Mouse (Mus musculus): ENCODE data around the gene Ppp1r1b. TPM values are rescaled to one million over a fixed set of nuclear protein-coding genes. Genes with fewer than 3 reads are reported as not detected.

The Ppp1r1b gene
- polyA plus RNA-seq (2016; fragmentation: Nextera tagmentation; extraction: Ambion mirVana), result 0.37 and 0.52 TPM in 2 replicates

DNA sequence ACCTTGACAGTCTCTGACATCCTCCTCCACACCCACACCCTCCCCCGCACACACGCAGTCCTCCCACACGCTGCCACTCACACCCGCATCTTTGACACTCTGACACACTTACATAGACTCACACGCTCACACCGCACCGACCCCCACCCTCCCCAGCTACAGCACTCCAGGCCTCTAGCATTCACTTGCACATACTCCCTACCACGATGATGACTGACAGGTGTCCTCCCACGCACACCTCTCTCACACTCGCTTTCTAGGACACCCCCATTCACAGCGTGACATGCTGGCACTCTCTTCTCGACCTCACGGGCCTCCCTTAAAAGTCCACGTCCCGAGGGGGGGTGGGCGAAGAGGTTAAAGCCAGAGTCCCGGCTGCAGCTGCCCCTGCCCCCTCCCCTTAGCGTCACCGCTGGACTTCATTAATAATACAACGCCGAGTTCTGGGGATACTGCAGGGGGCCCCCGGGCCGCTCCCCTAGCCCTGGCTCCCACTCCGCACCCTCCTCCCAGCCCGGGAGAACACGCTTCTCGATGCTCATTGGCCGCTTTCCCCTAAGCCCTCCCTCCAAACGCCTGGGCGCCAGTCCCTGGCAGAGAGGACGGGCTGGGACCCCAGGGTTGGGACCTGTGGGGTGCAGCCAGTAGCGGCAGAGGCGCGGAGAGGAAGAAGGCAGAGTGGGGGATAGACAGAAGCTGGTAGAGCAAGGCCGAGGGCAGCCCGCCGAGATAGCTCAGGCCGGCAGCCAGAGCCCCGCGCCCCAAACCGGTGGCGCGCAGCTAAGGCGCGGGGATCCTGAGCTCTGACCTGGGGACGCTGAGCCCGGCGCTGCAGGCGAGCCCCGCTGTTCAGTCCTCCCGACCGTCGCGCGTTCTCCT lies at the start of gene Ppp1r1b:
Gene Ppp1r1b (plus strand): TSS at position 322 of the 879 bp plus-strand sequence.
- H3K4me3 ChIP-seq, result peak within 1 kb of the TSS; percentile 46
- WGBS, result under 1% methylated on average over 50 of the region's 55 CpGs
- peaks cover 18% of the 10 kb centered on the region for H3K4me1 ChIP-seq
- H3K9me3 ChIP-seq (replicated peaks), result no peaks in the 10 kb centered on the region
- peak; percentile 66 for ATAC-seq (ENCODE audit: low FRiP score)
- peak within 1 kb of the TSS; percentile 60 for H3K9ac ChIP-seq
- no peaks in the 10 kb centered on the region for H3K36me3 ChIP-seq
- peaks cover 97% of the 10 kb centered on the region for H3K27me3 ChIP-seq
- no peak within 1 kb of the TSS for H3K27ac ChIP-seq
- H3K4me2 ChIP-seq (replicated peaks), result peak within 1 kb of the TSS; percentile 84

DNA sequence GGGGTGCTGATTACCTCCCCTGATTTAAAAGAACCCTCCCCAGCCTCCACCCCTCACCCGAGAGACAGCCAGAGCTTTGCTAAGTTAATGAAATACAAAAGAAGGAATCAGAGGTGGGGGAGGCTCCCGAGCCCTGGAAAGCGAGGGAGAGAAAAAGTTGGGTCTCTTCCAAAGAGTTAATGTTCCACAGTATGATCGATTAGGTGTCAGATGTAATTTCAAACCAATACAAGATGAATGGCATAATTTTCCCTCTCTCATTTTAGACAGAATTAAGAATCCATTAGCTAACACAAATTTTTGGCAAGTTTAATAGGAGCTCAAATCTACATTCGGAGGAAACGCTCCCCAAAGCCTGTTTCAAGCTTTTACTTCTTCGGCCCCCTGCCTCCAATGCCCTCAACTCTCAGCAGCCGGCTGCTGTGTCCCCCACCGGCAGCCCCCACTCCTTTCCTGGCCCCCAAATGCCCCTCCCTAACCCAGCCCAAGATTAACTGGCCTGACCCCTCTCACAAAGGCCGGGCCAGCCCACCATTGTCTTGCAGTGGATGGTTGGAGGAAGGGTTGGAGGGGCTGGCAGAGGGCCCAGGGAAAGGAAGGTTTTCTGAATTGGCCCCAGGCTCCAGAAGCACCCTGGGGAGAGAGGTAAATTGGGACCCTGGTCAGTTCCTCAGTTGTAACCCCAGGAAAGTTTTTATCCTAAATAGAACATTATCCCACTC lies 49.6 kb upstream of the Ppp1r1b start:
- Histone ChIP-seq H3K27ac (no peak overlapping the region), H3K4me1 (peaks cover 44% of the 10 kb centered on the region), H3K9ac (no peak overlapping the region), H3K4me2 (replicated peaks) (no peak overlapping the region), H3K4me3 (no peak overlapping the region), H3K27me3 (peaks cover 63% of the 10 kb centered on the region), H3K36me3 (no peaks in the 10 kb centered on the region), H3K9me3 (replicated peaks) (no peaks in the 10 kb centered on the region)
- ATAC-seq (ENCODE audit: low FRiP score), result no peak
- WGBS, result 6% methylated on average over 10 of the region's 10 CpGs

DNA sequence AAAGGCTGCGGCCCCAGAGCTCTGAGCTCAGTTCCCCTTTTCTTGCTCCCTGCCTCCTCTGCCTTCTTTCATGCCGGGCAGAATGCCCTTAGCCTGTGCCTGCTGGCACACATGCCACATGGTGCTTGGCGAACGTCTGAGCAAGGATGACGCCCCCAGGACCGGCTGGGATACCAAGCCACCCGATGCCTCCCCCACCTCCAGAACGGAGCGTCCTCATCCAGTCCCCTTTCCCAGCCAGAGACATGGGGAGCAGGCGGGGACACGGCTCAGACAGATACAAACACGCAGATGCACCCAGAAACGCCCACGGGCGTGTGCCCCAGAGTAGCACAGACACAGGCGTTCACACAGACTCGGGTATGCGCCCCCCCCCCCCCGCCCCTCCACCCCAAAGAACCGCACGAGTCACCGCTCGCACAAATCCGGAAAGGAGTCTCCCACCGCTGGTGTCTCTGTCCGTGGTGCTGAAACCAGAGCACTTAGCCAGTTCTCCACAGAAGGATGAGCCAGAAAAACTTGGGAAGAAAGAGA lies 34.3 kb upstream of the Ppp1r1b start:
- H3K4me3 ChIP-seq, result no peak overlapping the region
- H3K9me3 ChIP-seq (replicated peaks), result no peaks in the 10 kb centered on the region
- no peak overlapping the region for H3K27ac ChIP-seq
- ATAC-seq (ENCODE audit: low FRiP score), result no peak
- H3K36me3 ChIP-seq, result no peaks in the 10 kb centered on the region
- H3K27me3 ChIP-seq, result peaks cover 90% of the 10 kb centered on the region
- WGBS, result 1% methylated on average over 26 of the region's 26 CpGs
- peaks cover 9% of the 10 kb centered on the region for H3K4me1 ChIP-seq
- H3K9ac ChIP-seq, result no peak overlapping the region
- peak overlapping the region; percentile 25; the same call in 1 of the 2 replicates for H3K4me2 ChIP-seq (replicated peaks)

DNA sequence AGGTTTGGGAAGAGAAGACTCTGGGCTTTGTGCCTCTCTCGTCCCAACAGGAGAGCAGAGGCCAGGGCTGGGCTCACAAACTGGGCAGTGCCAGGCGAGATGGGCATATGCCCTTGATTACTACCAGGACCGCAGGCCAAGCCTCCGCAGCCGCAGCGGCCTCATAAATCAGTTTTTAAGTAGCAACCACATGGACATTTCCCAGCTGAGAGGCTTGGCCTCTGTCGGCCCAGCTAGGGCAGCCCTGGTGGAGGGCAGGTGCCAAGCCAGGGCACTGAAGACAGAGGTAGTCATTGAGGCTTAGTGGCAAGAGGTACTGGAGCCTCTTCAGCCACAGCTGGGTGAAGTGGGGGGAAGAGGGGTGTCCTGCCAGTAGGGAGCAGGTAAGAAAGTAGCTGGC lies 30.7 kb upstream of the Ppp1r1b start:
- Histone ChIP-seq H3K27ac (no peak overlapping the region), H3K4me1 (peaks cover 16% of the 10 kb centered on the region), H3K27me3 (peaks cover 99% of the 10 kb centered on the region), H3K9ac (no peak overlapping the region), H3K4me3 (no peak overlapping the region), H3K36me3 (no peaks in the 10 kb centered on the region), H3K4me2 (replicated peaks) (no peak overlapping the region), H3K9me3 (replicated peaks) (no peaks in the 10 kb centered on the region)
- no peak for ATAC-seq (ENCODE audit: low FRiP score)
- 3% methylated on average over 7 of the region's 7 CpGs for WGBS

DNA sequence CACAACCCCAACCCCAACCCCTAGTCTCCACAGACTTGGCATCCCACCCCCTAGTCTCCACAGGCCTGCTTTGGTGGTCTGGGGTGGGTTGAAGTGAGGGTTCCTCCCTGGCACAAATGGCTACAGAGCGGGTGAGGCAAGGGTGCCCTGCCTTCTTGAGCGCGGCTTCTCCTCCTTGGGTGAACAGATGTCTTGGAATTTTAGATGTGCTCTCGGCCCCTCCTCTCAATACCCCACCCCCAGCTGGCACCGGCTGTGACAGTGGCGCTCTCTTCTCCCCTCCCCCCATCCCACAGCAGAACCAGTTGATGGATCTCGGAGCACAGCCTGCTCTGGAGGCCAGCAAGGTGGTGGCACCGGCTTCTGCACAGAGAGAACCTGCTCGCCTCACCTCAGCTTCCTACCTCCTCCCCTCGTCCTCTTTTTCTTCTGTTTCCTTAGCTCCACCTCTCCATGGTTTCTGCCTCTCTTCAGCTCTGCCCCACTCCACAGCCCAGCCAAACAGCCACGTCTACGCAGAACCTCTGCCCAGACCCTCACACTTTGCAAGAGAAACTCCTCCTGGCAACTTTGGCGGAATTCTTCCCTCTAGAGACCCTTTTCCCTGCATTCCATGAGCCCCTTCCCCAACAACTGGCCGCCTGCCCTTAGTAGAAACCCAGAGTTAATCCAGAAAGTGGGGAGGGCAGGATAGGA lies 29.6 kb upstream of the Ppp1r1b start:
- no peak overlapping the region for H3K4me2 ChIP-seq (replicated peaks)
- no peak overlapping the region for H3K9ac ChIP-seq
- WGBS, result under 1% methylated on average over 14 of the region's 14 CpGs
- no peak overlapping the region for H3K27ac ChIP-seq
- peaks cover 16% of the 10 kb centered on the region for H3K4me1 ChIP-seq
- H3K36me3 ChIP-seq, result no peaks in the 10 kb centered on the region
- H3K4me3 ChIP-seq, result no peak overlapping the region; the same call in 1 of the 2 replicates
- no peaks in the 10 kb centered on the region for H3K9me3 ChIP-seq (replicated peaks)
- peaks cover 100% of the 10 kb centered on the region for H3K27me3 ChIP-seq
- no peak for ATAC-seq (ENCODE audit: low FRiP score)

DNA sequence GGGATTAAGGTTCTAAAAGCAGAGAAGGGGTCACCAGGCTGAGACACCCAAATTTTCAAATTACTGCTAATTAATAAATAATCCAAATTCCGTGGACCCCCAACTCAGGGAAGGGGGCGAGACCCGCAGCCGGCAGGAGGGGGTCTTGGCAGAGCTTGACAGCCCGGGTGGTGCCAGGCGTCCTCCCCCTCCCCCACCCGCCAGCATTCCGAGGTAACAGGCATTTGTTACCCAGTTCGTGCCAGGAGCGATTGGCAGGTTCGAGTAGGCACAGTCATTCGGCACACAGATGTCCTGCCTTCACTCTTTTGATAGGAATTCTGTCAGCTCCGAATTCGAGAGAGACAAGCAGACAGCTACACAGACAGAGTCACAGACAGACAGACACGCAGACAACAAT lies 29.1 kb upstream of the Ppp1r1b start:
- WGBS, result 2% methylated on average over 15 of the region's 15 CpGs
- Histone ChIP-seq H3K9me3 (replicated peaks) (no peaks in the 10 kb centered on the region), H3K36me3 (no peaks in the 10 kb centered on the region), H3K27ac (no peak overlapping the region), H3K4me1 (peaks cover 13% of the 10 kb centered on the region), H3K9ac (no peak overlapping the region), H3K27me3 (peaks cover 100% of the 10 kb centered on the region), H3K4me2 (replicated peaks) (no peak overlapping the region), H3K4me3 (no peak overlapping the region)
- no peak for ATAC-seq (ENCODE audit: low FRiP score)

DNA sequence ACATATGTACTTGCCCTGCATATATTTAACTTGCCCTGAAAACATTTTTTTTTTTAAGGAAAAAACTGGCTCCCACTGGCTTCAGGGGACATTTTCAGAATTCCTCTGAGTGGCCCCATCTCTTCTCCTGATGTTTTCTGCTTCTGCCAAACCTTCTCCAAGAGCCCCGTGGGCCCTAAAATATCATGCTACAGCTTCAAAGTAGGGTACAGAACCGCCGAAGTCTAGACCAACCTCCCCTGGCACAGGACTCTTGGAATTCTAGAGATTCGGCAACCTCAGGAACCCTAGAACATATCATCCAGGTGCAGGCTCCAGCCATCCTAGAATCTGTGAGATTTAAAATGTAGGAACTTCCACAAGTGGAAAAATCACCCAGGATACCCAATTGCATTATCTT lies 28.7 kb upstream of the Ppp1r1b start:
- Histone ChIP-seq H3K27me3 (peaks cover 100% of the 10 kb centered on the region), H3K9ac (no peak overlapping the region), H3K27ac (no peak overlapping the region), H3K4me1 (peaks cover 13% of the 10 kb centered on the region), H3K9me3 (replicated peaks) (no peaks in the 10 kb centered on the region), H3K4me2 (replicated peaks) (no peak overlapping the region), H3K4me3 (no peak overlapping the region), H3K36me3 (no peaks in the 10 kb centered on the region)
- WGBS, result 13% methylated on average over 4 of the region's 4 CpGs
- ATAC-seq (ENCODE audit: low FRiP score), result no peak

DNA sequence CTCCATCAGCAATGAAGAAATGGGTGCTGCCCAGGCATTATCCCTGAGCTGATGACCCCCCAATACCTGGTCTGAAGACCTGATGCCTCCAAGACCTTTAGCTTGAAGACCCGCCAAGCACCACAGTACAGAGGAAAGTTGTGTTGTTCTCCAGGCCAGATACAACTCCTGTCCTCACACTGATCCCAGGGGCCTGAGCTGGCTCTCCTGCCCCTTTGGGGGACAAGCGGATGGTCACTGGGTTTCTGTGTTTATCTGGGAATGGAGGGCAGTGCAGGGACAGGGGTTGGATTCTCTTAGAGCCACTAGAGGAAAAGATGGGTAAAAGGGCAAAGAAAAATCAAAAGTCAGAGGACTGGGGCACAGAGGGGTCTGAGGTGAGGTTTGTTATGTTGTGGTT lies 28.3 kb upstream of the Ppp1r1b start:
- no peaks in the 10 kb centered on the region for H3K9me3 ChIP-seq (replicated peaks)
- peaks cover 100% of the 10 kb centered on the region for H3K27me3 ChIP-seq
- no peak overlapping the region for H3K9ac ChIP-seq
- 3% methylated on average over 2 of the region's 2 CpGs for WGBS
- H3K4me1 ChIP-seq, result peaks cover 13% of the 10 kb centered on the region
- no peak overlapping the region for H3K4me2 ChIP-seq (replicated peaks)
- H3K27ac ChIP-seq, result no peak overlapping the region
- H3K4me3 ChIP-seq, result no peak overlapping the region
- no peak for ATAC-seq (ENCODE audit: low FRiP score)
- H3K36me3 ChIP-seq, result no peaks in the 10 kb centered on the region

DNA sequence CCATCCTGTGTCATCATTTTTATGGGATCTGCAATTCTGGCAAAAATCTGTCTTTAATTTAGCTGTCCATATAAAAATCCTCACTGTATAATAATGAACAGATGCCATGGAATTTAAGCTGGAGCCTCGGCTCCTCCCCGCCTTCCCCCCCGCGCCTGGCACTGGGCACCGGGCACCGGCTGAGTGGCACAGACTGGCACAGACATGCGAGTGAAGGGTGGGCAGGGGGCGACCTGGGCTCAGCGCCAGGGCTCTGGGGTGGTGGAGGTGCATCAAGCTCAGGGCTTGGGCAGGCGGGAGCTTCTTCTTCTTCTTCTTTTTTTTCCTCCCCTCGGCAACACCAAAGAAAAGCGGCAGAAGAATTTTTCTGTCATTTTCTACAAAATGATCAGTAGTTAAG lies 27.8 kb upstream of the Ppp1r1b start:
- no peak overlapping the region for H3K27ac ChIP-seq
- no peak overlapping the region for H3K9ac ChIP-seq

DNA sequence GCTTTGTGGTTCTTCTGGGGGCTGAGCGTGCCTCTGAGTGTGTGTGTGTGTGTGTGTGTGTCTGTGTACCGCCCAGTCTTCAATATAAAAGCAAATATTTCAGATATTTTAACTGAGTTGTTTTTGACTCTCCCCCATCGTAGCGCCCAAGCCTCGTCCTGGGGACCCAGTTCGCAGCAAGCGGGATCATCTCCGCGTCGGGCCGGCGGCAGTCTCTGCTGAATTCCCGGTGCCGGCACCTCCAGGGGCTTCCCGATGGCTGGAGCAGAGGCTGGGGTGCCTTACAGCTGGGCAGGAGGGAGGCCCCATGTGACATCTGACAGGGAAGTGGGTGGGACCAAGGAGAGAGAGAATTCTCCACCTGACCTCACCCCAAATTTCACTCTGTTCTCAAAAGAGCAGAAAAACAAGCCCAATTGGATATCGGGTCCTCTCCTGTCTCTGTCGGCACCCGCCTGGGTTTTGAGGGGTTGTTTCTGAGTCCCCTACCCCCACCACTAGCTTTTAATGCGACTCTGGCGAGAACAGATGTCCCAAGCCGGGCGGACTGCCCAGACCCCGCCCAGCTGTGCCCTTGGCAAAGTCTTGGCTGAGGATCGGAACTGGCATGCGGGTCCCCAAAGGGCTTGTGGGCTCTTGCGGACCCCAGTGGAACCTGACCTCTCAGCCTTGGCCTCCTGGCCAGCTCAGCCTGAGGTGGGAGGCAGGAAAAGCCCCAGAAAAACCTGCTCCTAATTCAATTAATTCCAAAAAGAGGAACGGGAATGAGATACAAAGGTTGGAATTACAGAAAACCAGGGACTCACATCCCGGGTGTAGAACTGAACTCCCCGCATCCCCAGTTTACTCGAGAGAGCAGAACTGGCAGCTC lies 27.2 kb upstream of the Ppp1r1b start:
- no peak for ATAC-seq (ENCODE audit: low FRiP score)
- 1% methylated on average over 30 of the region's 30 CpGs for WGBS
- no peak overlapping the region for H3K27ac ChIP-seq
- no peaks in the 10 kb centered on the region for H3K36me3 ChIP-seq
- H3K27me3 ChIP-seq, result peaks cover 100% of the 10 kb centered on the region
- H3K4me1 ChIP-seq, result peaks cover 13% of the 10 kb centered on the region
- no peak overlapping the region for H3K4me3 ChIP-seq
- 0 out of 2 replicates have a peak overlapping the region, but pooled peaks have one; percentile 16 for H3K4me2 ChIP-seq (replicated peaks)
- H3K9ac ChIP-seq, result no peak overlapping the region
- no peaks in the 10 kb centered on the region for H3K9me3 ChIP-seq (replicated peaks)

More for the DNA sequence above, 27.8 kb upstream of the Ppp1r1b start:
- Histone ChIP-seq H3K9me3 (replicated peaks) (no peaks in the 10 kb centered on the region), H3K4me1 (peaks cover 13% of the 10 kb centered on the region), H3K4me3 (no peak overlapping the region), H3K4me2 (replicated peaks) (no peak overlapping the region), H3K27me3 (peaks cover 100% of the 10 kb centered on the region), H3K36me3 (no peaks in the 10 kb centered on the region)
- WGBS, result 7% methylated on average over 12 of the region's 12 CpGs
- ATAC-seq (ENCODE audit: low FRiP score), result no peak

DNA sequence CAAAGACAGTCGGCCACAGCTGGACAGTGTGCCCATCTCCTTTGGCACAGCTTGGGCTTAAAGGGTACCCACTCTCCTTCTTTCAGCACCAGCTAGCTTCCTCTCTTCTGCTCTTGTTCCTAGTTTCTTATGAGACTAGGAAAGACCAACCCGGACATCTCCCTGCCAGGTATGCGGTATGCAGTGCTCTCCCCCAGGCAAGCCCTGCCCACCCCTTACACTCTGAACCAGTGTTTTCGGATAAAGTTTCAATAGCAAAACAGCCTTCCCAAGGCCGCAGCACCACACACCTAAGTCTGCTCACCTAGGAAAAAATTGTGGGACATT lies 26.6 kb upstream of the Ppp1r1b start:
- Histone ChIP-seq H3K27me3 (peaks cover 98% of the 10 kb centered on the region), H3K9me3 (replicated peaks) (no peaks in the 10 kb centered on the region), H3K4me2 (replicated peaks) (no peak overlapping the region), H3K36me3 (no peaks in the 10 kb centered on the region), H3K9ac (no peak overlapping the region), H3K4me1 (peaks cover 13% of the 10 kb centered on the region), H3K27ac (no peak overlapping the region), H3K4me3 (no peak overlapping the region)
- 4% methylated on average over 5 of the region's 5 CpGs for WGBS
- no peak for ATAC-seq (ENCODE audit: low FRiP score)
